Mouse (Mus musculus) Muller cell, postnatal 12 days (primary cell): ENCODE data around the gene Auts2.

Experiments
- DNase-seq: peaks from one replicate; pipeline ENCODE4 v3.0.0-alpha.2; 2015; ENCODE audit errors: inconsistent ontology term

Gene Auts2

DNA sequence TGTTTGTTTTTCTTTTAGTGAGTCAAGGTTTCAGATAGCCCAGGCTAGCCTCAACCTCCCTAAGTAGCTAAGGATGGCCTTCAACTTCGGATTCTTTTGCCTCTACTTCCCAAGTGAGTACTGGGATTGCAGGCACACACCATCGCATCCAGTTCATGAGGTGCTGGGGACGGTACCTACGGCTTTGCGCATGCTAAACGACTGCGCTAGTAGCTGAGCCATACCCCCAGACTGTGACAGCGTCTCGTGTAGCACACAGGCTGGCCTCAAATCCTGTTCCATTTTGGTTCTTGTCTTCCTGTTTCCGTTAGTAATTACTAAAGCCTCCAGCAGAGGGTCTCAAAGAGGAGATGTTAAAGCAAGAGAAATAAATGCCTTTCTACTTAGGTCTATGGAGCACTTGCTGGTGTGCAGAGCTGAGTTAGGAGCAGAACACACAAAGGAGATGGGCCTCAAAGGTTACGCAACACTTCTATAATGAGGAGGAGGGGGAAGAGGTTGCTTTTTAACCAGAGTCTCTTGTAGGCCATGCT lies 967.3 kb downstream of the Auts2 start:
- DNase-seq: no peak

DNA sequence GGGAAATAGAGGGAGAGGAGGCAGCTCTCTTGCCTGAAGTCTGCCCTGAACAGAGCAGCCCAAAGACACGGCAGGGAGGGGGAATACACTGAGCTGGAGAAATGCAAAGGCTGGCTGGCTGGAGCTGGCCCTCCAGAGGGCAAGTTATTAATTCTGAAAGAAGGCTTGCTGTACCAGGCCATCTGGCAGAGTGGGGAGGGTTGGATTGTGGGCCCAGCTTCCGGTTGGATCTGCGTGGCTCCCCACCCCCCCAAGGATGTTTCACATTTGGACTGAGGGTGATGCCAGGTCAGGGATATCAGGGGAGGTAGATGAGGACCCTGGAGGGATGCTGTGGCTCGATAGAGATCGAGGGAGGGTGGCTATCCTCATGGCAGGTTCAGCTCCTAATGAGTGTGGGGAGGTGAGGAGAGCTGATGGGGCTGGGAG lies 968.0 kb downstream of the Auts2 start:
- DNase-seq: peak; percentile 28

DNA sequence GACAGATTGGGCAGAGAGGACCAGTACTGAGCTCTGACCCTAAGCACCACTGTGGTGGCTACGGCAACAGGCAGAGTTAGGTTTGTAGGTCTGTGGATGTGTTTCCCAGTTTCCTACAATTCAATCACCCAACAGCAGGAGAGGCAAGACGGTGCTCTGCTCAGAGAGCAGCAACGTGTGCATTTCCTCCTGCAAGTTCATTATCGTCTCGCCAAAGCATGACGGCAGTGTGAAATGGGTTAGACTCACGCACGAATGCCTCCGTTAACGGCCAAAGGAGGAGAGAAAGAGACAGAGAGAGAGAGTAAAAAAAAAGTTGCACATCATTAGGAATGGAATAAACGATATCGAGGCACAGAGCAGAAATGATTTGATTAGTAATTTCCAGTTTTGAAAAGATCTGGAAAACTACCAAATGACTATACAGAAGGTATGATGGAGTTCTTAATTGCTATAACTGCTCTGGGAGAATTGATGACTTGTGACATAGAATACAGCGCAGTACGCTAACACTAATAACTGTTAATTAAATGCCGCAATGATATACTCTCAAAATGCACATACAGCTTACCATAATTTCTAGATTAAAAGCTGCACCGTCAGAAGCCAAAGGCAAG lies 968.6 kb downstream of the Auts2 start:
- peak; percentile 80 for DNase-seq

DNA sequence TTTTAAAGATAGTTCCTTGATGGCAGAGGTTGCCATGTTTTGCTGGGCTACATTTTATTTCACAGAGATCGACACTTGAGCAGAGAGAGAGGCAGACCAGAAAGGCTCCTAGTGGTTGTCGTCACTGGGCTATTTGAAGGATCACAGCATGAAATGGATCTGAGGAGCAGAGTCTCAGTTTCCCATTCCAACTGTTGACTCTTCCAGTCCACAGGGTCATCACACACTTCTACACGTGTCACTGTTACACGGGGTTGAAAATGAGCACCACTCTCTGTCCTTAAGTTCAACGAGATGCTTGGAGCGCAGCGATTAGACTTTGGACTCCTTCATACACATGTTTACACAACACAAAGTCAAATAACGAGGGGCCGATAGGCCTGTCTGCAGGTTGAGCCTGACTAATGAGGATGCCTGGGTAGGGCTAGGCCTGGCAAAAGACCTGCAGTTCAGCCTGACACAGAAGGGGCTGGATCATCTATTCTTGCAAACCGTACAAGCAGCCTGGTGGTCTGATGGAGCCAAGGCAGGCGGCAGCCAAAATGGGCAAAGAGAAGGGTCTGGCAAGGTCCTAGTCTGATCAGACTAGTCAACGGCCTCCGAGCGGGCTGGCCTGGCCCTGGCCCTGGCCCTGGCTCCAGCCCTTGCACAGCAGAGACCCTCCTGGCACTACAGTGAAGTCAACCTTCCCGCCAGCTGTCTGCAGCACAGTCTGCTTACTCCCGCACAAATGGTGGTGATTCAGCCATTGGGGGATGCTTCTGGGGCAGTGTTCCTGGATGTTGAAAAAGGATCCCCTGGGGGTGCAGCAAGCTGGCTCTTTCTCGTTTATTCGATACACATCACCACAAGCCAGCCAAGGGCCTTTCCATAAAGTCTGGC lies 969.6 kb downstream of the Auts2 start:
- DNase-seq: no peak

DNA sequence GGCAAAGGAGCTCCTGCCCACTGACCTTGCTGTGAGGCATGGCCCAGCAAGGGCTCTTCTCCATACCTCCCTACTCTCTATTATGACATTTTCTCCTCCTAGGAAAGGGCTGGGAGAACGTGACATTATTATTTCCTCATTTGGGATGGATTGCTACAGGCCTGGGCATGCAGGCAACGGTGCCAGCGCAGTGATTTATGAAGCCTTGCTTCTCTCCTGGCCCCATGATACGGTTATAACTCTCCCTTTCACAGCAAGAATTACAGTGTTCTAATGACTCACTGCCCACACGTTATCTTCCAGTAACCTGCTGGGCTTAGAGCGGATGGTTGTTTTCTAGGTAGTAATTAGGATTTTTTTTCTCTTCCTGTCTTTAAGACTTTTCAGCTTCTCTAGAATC lies 977.1 kb downstream of the Auts2 start:
- DNase-seq: no peak

DNA sequence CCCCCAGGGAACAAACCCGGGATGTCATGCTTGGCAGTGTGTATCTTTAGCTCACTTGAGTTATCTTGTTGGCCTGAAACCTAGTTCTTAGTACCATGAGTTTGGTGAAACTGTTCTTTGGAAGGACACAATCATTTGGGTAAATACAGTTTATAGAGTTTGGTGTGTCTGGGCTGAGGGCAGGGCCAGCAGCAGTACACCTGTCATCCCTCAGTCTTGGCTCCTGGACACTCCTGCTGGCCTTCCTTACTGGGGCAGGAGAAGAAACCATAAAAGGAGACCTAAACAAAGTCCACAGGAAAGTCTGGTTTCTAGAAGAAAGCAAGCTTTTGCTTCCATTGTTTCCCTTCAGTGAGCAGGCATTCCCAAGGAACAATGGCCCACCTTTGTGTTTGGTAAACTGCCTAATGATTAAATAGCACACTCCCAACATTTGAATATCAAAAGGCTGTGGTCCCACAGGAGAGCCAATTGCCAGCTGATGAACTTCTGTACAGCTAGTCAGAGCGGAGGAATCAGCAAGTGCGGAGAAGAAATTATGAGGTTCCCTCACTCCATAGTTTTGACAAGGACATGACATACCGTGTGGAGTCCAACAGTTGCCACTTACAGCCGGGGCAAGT lies 979.4 kb downstream of the Auts2 start:
- DNase-seq: no peak

DNA sequence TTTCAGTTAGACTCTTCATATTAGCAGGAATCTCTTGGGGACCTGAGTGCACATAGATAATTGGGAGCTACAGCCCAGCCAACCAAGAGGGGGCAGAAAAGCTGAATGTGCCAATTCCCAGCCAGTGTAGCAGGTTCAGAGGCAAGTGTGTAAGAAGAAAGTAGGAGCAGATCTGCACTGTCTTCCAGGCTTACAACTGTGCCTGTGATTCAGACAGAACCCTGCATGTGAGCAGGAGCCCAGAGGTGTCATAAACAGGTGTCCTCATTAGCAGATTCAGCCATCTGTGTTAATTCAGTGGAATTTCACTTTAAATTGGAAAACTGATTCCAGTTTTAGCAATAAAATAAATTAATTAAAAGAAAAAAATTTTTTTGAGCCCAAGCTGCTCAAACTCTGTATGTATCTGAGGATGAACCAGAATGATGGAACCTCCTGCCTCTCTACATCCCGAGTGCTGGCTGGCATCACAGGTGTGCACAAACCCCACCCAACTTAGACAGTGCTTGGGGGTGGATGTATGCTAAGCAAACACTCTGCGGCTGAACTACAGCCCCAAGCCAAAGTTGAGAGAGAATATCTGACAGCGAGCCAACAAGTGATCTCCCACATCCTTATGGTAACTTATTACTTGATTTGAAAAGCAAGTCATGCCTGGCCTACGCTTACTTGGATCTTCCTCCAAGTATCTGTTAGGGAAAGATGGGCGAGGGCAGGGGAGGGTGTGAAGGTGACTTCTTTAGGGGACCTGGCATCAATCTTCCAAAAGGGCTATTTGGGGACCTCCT lies 982.2 kb downstream of the Auts2 start:
- DNase-seq: no peak

DNA sequence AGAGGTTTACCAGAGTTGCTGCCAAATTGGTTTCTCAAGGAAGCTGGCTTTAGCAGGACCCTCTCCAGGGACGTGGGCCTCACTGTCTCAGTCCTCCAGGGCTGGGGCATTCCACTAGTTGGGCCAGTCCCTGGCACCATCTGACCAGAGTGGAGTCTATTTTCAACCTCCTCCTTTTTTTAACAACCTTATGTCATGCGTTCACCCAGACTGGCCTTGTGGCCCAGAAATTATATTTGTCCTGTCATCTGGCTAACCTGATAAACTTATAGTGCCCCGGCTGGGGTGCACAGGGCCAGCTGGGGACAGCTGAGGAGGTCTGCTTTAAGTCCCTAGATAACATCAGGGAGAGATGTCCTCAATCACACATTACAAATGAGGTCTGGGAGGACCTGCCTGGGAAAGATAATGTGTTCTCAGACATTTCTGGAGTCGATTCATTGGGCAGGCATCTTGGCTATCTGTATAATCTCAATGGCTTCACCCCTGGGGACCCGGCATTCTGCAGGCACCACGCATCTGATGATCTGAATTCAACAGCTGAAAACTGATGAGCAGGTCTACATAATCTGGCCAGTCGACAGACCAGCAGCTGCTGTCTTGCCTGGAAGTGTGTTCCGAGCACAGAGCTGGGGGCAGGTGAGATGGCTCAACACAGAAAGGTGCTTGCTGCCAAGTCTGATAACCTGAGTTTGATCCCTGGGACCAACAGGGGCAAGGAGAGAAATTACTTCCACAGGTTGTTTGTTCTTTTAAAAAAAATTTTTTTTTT lies 984.6 kb downstream of the Auts2 start:
- peak; percentile 32 for DNase-seq

DNA sequence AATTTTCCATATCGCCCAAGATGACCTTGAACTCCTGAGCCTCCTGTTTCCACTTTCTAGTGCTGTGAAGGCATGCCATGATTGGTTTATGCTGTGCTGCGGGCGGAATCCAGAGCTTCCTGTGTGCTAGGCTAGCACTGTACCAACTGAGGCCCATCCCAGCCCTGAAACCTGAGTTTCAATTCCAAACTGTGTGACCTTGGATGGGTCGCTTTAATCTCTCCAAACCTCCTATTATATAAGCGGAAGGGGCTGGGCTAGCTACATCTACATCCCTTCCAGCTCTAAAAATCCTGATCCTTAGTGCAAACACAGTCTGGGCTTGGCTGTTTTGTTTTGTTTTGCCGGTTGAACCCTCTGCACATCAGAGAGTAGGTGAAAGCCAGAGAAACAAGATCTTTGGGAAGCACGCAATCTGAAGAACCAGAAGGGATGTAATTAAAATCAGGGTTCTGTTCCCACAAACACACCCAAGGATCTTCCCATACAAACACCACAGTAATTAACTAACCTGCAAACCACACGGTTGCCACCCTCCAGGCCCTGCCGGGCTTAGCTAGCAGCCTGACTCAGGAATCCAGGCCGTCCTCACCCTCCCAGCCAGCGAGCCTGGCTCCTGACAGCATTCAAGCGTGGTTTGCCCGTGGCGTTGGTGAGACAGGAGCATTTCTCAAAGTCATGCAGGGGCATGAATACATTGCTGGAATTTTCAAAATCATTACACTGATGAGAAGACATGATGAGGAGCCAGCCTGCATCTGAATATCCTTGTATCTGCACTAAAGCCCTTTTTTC lies 985.4 kb downstream of the Auts2 start:
- DNase-seq: peak; percentile 63

DNA sequence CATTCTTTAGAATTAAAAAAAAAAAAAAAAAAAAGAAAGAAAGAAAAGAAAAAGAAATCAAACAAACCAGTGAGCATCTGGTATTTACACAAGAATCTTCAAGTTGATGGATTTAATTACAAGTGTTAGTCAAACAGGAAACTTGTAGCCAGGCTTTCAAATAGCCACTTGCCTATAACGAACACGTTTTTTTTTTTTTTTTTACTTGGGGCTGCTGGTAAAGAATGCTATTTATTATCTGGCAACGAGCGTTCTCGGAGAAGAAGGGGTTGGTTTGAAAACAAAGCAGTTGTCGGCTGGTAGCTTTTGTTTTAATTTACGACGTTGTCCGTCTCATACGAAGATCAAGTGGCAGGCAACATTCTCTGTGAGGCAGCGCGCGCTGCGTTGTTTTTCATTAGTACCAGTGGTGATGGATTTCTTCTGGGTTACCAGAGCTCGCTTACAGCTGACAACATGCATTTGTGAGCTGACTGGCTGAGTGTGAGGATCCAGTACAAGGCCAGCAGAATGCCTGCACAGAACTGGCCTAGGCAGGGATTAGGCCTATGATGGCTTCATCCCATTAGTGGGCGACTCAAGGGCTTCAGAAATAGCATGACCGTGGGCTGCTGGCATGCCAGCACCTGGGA lies 994.1 kb downstream of the Auts2 start:
- peak; percentile 57 for DNase-seq

DNA sequence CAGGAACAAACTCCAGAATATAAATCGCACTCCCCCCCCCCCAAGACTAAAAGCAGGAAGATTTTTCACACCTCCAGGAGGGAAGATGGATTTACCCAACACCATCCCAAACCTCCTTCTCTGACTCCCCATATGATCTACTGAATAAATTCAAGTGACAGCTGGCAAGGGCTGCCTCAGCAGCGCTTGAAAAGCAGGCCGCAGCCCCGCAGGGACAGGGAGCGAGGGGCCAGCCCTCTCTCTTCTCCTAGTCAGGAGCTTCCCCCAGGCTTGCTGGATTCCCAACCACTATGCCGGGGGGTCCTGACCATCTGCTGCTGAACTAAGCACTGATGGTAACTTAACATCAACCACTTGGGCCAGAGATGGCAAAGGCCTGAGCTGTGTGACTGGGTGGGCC lies 995.2 kb downstream of the Auts2 start:
- no peak for DNase-seq

DNA sequence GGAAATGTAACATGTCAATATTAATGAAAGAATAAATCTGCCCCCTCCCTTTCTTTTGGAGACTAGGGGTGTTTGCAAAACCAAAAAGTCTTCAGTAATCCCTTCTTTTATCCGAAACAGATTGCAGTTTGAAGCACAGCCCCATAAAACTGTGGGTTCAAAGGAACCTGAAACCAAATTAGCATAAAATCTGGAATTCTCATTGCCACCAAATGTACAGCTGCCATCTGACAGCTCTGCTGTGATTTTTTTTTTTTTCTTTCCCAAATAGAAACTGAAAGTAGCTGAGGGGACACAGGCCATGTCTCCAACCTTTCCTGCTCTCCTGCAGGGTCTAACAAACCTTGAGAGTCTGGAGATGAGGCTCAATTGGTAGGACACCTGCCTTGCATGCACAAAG lies 996.7 kb downstream of the Auts2 start:
- DNase-seq: no peak

DNA sequence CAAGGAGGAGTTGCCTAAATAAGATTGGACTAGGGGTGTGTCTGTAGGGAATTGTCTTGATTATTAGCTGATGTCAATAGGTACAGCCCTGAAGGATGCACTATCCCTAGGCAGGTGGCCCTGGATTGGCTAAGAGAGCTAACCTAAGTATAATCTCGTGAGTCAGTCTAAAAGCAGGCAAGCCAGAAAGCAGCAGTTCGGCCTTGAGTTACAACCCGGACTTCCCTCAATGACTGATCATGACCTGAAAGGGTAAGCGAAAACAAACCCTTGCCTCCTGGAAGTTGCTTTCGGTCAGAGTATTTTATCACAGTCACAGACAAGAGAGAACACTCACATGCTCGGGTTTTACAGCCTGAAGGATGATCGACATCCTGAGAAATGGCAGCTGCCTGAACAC lies 998.8 kb downstream of the Auts2 start:
- no peak for DNase-seq

DNA sequence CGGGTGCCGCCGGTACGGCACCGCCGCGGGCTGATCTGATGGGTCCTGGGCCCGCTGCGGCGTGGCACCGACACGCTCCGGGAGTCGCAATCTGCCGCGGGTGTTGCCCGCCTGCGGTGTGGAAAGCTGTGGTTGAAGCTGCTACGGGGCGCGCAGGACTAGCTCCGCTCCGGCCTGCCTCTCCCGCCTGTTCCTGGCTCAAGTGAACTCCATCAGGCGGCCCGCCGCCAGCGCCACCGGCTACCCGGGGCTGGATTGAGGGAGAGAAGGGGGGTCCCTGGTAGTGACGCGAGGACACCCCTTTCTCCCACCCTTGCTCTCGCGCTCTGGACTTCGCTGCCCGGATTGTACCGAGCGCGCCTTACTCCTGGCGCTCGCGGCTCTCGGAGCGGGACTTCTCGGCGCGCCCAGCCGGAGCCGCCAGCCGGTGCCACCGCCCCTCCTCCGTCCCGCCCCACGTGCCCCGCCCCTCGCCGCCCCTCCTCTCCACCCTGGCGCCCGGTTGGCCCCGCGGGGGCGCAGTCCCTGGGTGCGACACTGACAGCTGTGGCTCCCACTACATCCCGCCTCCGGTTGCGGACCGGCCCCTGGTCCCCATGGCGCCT lies 1004.7 kb downstream of the Auts2 start:
- DNase-seq: peak; percentile 85

DNA sequence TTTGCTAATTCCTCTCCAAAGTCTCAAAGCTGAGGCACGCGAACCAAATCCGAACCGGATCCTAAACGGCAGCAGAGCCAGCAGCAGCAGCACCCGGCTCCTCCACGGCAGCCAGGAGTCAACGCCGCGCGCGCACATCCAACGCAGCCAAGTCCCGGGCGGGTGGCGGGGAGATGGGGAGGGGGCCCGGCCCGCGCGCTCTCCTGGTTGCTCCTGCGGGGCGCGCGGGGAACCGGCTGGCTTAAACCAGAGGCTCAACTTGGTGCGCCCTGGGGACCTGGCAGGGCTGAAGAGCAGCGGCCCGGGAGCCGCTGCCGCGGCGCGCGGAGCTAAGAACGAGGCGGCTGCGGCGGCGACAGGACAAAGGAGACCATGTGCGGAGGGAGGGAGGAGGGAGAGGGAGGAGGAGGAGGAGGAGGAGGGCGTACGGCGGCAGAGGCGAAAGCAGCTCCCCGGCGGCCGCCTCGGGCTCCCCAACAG lies 1005.3 kb downstream of the Auts2 start:
- peak; percentile 73 for DNase-seq

DNA sequence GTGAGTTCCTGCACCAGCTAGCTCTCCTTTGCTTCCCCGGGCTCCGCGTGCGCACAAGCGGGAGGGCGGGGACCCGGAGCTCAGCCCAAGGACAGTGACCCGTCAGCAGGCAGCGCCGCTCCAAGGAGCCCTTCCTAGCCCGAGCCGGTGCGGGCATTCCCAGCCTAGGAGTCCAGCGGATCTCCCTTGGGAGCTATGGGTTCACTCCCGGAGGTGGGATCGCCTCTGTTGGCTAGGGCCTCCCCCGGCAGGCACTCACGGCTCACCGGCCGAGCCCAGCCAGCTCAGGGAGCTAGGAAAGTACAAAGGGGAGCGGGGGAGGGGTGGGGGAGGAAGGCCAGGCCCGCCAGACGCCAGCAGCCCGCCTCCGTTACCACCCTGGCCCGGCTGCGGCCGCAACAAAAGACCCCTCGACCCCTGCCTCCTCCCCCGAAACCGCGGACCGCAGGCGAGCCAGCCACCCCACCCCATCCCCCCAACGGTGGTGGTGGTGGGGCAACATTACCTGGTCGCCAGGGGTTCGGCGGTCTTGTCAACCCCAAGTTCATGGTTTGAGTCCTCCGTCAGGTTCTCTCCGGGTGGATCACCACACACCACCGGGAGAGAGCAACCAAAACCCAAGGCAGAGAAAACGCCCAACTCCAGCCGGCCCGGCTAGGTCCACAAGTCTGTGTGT lies 1005.9 kb downstream of the Auts2 start:
- DNase-seq: peak; percentile 79

DNA sequence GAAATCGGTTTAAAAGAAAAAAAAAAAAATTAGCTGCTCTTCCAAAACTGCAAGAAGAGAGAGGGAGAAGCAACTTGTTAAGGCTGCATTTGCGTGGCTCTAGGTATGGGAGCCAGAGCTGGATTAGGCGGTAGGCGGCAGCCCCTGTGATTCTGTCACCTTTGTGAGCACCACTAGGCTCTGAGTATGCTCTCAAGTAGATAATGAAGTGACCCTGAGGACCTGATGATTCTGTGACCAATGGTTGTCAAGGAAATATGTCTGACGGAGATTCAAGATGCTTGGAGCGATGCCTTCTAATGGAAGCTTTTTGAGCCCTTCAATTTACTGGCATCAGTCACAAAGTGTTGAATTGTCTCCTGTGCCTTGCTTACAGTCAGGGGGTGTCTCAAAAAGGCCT lies 1007.4 kb downstream of the Auts2 start:
- DNase-seq: no peak

DNA sequence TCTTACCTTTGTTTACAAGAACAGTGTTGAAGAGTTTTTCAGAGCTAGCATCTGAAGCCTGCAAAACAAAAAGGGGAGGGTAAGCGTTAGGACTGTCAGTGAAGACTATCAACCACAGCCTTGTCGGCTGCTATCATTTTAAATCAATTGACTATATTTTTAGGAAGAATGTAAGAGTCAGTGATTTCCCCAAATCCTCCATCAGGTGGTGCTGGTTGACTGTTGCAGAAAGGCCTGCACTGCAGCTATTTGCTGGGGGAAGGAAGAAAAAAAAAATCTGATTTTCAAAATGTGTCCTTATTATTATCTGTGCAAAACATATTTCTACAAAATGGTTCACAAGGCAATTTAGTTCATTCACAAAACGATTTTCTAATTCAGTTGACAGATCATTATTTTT lies 1009.3 kb downstream of the Auts2 start:
- peak; percentile 38 for DNase-seq
